Comparison of ENCODE assay signal across 8 mouse cellular contexts in genomic region chr2:181578790-181579618, GRCm38 (mm10). TPM values are rescaled to one million over a fixed set of nuclear protein-coding genes. Genes with fewer than 3 reads are reported as not detected.
DNase-seq lines count a peak whose midpoint lies in the region; ATAC-seq and TF ChIP-seq lines count a peak whose summit lies in the region.

No protein-coding gene starts in this region.

- ATAC-seq in hindbrain, embryonic 13.5 days (ENCODE audit: low FRiP score) = no peak
- no peak for ATAC-seq in liver, embryonic 13.5 days (ENCODE audit: low read depth)
- no peak for ATAC-seq in forebrain, postnatal 0 days

- peaks cover 21% of the 10 kb centered on the region for H3K36me3 ChIP-seq in hindbrain, embryonic 13.5 days
- peaks cover 18% of the 10 kb centered on the region for H3K36me3 ChIP-seq in hindbrain, embryonic 10.5 days
- H3K36me3 ChIP-seq in embryonic facial prominence, embryonic 10.5 days (replicated peaks) = peaks cover 23% of the 10 kb centered on the region
- H3K36me3 ChIP-seq in liver, embryonic 13.5 days = peaks cover 15% of the 10 kb centered on the region
- H3K36me3 ChIP-seq in forebrain, postnatal 0 days (ENCODE audit: insufficient read depth) = peaks cover 12% of the 10 kb centered on the region

- peak; percentile 7 for DNase-seq in adrenal gland, postnatal 14 days
- DNase-seq in adrenal gland, adult 8-10 months = no peak
- no peak for DNase-seq in hindbrain, embryonic 10.5 days (ENCODE audit: low spot score)
- DNase-seq in embryonic facial prominence, embryonic 10.5 days (ENCODE audit: low spot score) = peak; percentile 8
- peak; percentile 1 for DNase-seq in liver, embryonic 13.5 days
- DNase-seq in layer of hippocampus, adult 8-10 months (ENCODE audit: low spot score in 2 of 2) = no peak
- DNase-seq in forebrain, postnatal 0 days = no peak

- H3K27me3 ChIP-seq in hindbrain, embryonic 13.5 days = no peaks in the 10 kb centered on the region
- H3K27me3 ChIP-seq in hindbrain, embryonic 10.5 days (ENCODE audit: insufficient read depth, poor library complexity, severe bottlenecking) = no peaks in the 10 kb centered on the region
- H3K27me3 ChIP-seq in embryonic facial prominence, embryonic 10.5 days (replicated peaks; ENCODE audit: low read depth, poor library complexity, severe bottlenecking) = no peaks in the 10 kb centered on the region
- H3K27me3 ChIP-seq in liver, embryonic 13.5 days = no peaks in the 10 kb centered on the region
- no peaks in the 10 kb centered on the region for H3K27me3 ChIP-seq in forebrain, postnatal 0 days (ENCODE audit: insufficient read depth, low read length)

- no peak for TF ChIP-seq CTCF in forebrain, postnatal 0 days (IDR thresholded peaks at IDR 0.05; ENCODE audit: low read depth)

- H3K4me1 ChIP-seq in hindbrain, embryonic 13.5 days (replicated peaks) = peaks cover 56% of the 10 kb centered on the region
- H3K4me1 ChIP-seq in hindbrain, embryonic 10.5 days (replicated peaks) = peaks cover 31% of the 10 kb centered on the region
- peaks cover 30% of the 10 kb centered on the region for H3K4me1 ChIP-seq in embryonic facial prominence, embryonic 10.5 days
- H3K4me1 ChIP-seq in liver, embryonic 13.5 days (replicated peaks) = peaks cover 91% of the 10 kb centered on the region
- H3K4me1 ChIP-seq in forebrain, postnatal 0 days (ENCODE audit: insufficient read depth) = peaks cover 9% of the 10 kb centered on the region; the same call in 1 of the 2 replicates

- peak overlapping the region; percentile 47; the same call in 1 of the 2 replicates for H3K9ac ChIP-seq in hindbrain, embryonic 13.5 days
- H3K9ac ChIP-seq in liver, embryonic 13.5 days = peak overlapping the region; percentile 90
- no peak overlapping the region for H3K9ac ChIP-seq in forebrain, postnatal 0 days

- WGBS in hindbrain, embryonic 13.5 days = 83% methylated on average over 5 of the region's 5 CpGs
- 74% methylated on average over 5 of the region's 5 CpGs for WGBS in hindbrain, embryonic 10.5 days
- WGBS in embryonic facial prominence, embryonic 10.5 days = 63% methylated on average over 5 of the region's 5 CpGs
- WGBS in liver, embryonic 13.5 days (ENCODE audit: insufficient replicate concordance) = 54% methylated on average over 5 of the region's 5 CpGs
- 82% methylated on average over 5 of the region's 5 CpGs for WGBS in forebrain, postnatal 0 days

- H3K4me2 ChIP-seq in hindbrain, embryonic 13.5 days = no peak overlapping the region
- peak overlapping the region; percentile 97 for H3K4me2 ChIP-seq in liver, embryonic 13.5 days
- no peak overlapping the region for H3K4me2 ChIP-seq in forebrain, postnatal 0 days (ENCODE audit: low read depth)

- no peak overlapping the region for H3K4me3 ChIP-seq in hindbrain, embryonic 13.5 days
- no peak overlapping the region for H3K4me3 ChIP-seq in hindbrain, embryonic 10.5 days
- no peak overlapping the region; the same call in 1 of the 2 replicates for H3K4me3 ChIP-seq in embryonic facial prominence, embryonic 10.5 days
- peak overlapping the region; percentile 14; the same call in 1 of the 2 replicates for H3K4me3 ChIP-seq in liver, embryonic 13.5 days (replicated peaks)
- H3K4me3 ChIP-seq in forebrain, postnatal 0 days (ENCODE audit: low read depth, low read length) = no peak overlapping the region

- H3K27ac ChIP-seq in hindbrain, embryonic 13.5 days = no peak overlapping the region
- no peak overlapping the region for H3K27ac ChIP-seq in hindbrain, embryonic 10.5 days
- no peak overlapping the region for H3K27ac ChIP-seq in embryonic facial prominence, embryonic 10.5 days (replicated peaks)
- H3K27ac ChIP-seq in liver, embryonic 13.5 days = peak overlapping the region; percentile 85
- H3K27ac ChIP-seq in forebrain, postnatal 0 days (ENCODE audit: low read depth, low read length) = no peak overlapping the region

- no peaks in the 10 kb centered on the region for H3K9me3 ChIP-seq in hindbrain, embryonic 13.5 days
- no peaks in the 10 kb centered on the region for H3K9me3 ChIP-seq in hindbrain, embryonic 10.5 days
- no peaks in the 10 kb centered on the region for H3K9me3 ChIP-seq in embryonic facial prominence, embryonic 10.5 days
- no peaks in the 10 kb centered on the region for H3K9me3 ChIP-seq in liver, embryonic 13.5 days (replicated peaks)
- H3K9me3 ChIP-seq in forebrain, postnatal 0 days (ENCODE audit: low read length) = no peaks in the 10 kb centered on the region

RNA-seq across cellular contexts. Expression of gene Uckl1, which starts 5.7 kb away (rescaled TPM):
- 68.8 and 77.5 TPM in 2 replicates for total RNA-seq in adrenal gland, postnatal 14 days (2021)
- total RNA-seq in adrenal gland, adult 8-10 months (2022) = 100 to 1,000 TPM in 3 of 4 experiments, 10 to 100 TPM in 1; 94.3 to 171 (median 118) TPM
- 61.3 and 67.1 TPM in 2 replicates for polyA plus RNA-seq in hindbrain, embryonic 13.5 days (2015; fragmentation: Nextera tagmentation; extraction: Ambion mirVana)
- polyA plus RNA-seq in hindbrain, embryonic 10.5 days (2016; fragmentation: Nextera tagmentation; extraction: Ambion mirVana) = 52.9 and 56.8 TPM in 2 replicates
- polyA plus RNA-seq in embryonic facial prominence, embryonic 10.5 days (2016; fragmentation: Nextera tagmentation; extraction: Ambion mirVana) = 41.1 and 41.3 TPM in 2 replicates
- 19.8 and 22.1 TPM in 2 replicates for polyA plus RNA-seq in liver, embryonic 13.5 days (2015; fragmentation: Nextera tagmentation; extraction: Ambion mirVana)
- total RNA-seq in layer of hippocampus, adult 8-10 months (2022) = 10 to 100 TPM; 69.9 to 90.4 (median 73.4) TPM
- total RNA-seq in forebrain, postnatal 0 days (2014; rRNA removed) = 55.8 and 59.1 TPM in 2 replicates
- 42.7 and 43.0 TPM in 2 replicates for polyA plus RNA-seq in forebrain, postnatal 0 days (2015; fragmentation: Nextera tagmentation; extraction: Ambion mirVana)

RNA-seq across cellular contexts. Expression of gene Prpf6, which starts 12.7 kb away (rescaled TPM):
- 59.4 and 60.0 TPM in 2 replicates for total RNA-seq in adrenal gland, postnatal 14 days (2021)
- 10 to 100 TPM; 69.0 to 85.2 (median 76.4) TPM for total RNA-seq in adrenal gland, adult 8-10 months (2022)
- polyA plus RNA-seq in hindbrain, embryonic 13.5 days (2015; fragmentation: Nextera tagmentation; extraction: Ambion mirVana) = 63.7 and 67.7 TPM in 2 replicates
- 65.0 and 77.1 TPM in 2 replicates for polyA plus RNA-seq in hindbrain, embryonic 10.5 days (2016; fragmentation: Nextera tagmentation; extraction: Ambion mirVana)
- 77.2 and 82.6 TPM in 2 replicates for polyA plus RNA-seq in embryonic facial prominence, embryonic 10.5 days (2016; fragmentation: Nextera tagmentation; extraction: Ambion mirVana)
- polyA plus RNA-seq in liver, embryonic 13.5 days (2015; fragmentation: Nextera tagmentation; extraction: Ambion mirVana) = 33.6 and 37.3 TPM in 2 replicates
- total RNA-seq in layer of hippocampus, adult 8-10 months (2022) = 10 to 100 TPM; 59.5 to 63.3 (median 59.8) TPM
- total RNA-seq in forebrain, postnatal 0 days (2014; rRNA removed) = 45.8 and 49.6 TPM in 2 replicates
- polyA plus RNA-seq in forebrain, postnatal 0 days (2015; fragmentation: Nextera tagmentation; extraction: Ambion mirVana) = 43.7 and 46.5 TPM in 2 replicates

RNA-seq across cellular contexts. Expression of gene Zfp512b, which starts 13.6 kb away (rescaled TPM):
- total RNA-seq in adrenal gland, postnatal 14 days (2021) = 57.3 and 67.7 TPM in 2 replicates
- 100 to 1,000 TPM in 2 of 4 experiments, 10 to 100 TPM in 2; 52.3 to 113 (median 89.3) TPM for total RNA-seq in adrenal gland, adult 8-10 months (2022)
- polyA plus RNA-seq in hindbrain, embryonic 13.5 days (2015; fragmentation: Nextera tagmentation; extraction: Ambion mirVana) = 68.0 and 74.1 TPM in 2 replicates
- polyA plus RNA-seq in hindbrain, embryonic 10.5 days (2016; fragmentation: Nextera tagmentation; extraction: Ambion mirVana) = 36.9 and 45.4 TPM in 2 replicates
- 56.0 and 59.1 TPM in 2 replicates for polyA plus RNA-seq in embryonic facial prominence, embryonic 10.5 days (2016; fragmentation: Nextera tagmentation; extraction: Ambion mirVana)
- 8.4 and 9.0 TPM in 2 replicates for polyA plus RNA-seq in liver, embryonic 13.5 days (2015; fragmentation: Nextera tagmentation; extraction: Ambion mirVana)
- 100 to 1,000 TPM in 1 of 4 experiments, 10 to 100 TPM in 3; 89.3 to 104 (median 93.8) TPM for total RNA-seq in layer of hippocampus, adult 8-10 months (2022)
- total RNA-seq in forebrain, postnatal 0 days (2014; rRNA removed) = 74.6 and 75.6 TPM in 2 replicates
- 44.7 and 62.3 TPM in 2 replicates for polyA plus RNA-seq in forebrain, postnatal 0 days (2015; fragmentation: Nextera tagmentation; extraction: Ambion mirVana)

RNA-seq across cellular contexts. Expression of gene Samd10, which starts 20.0 kb away (rescaled TPM):
- 8.5 and 11.8 TPM in 2 replicates for total RNA-seq in adrenal gland, postnatal 14 days (2021)
- total RNA-seq in adrenal gland, adult 8-10 months (2022) = 10 to 100 TPM; 16.1 to 33.3 (median 21.8) TPM
- polyA plus RNA-seq in hindbrain, embryonic 13.5 days (2015; fragmentation: Nextera tagmentation; extraction: Ambion mirVana) = 169 and 175 TPM in 2 replicates
- 36.1 and 72.6 TPM in 2 replicates for polyA plus RNA-seq in hindbrain, embryonic 10.5 days (2016; fragmentation: Nextera tagmentation; extraction: Ambion mirVana)
- 24.9 and 25.5 TPM in 2 replicates for polyA plus RNA-seq in embryonic facial prominence, embryonic 10.5 days (2016; fragmentation: Nextera tagmentation; extraction: Ambion mirVana)
- 2.2 and 2.4 TPM in 2 replicates for polyA plus RNA-seq in liver, embryonic 13.5 days (2015; fragmentation: Nextera tagmentation; extraction: Ambion mirVana)
- 10 to 100 TPM; 14.1 to 17.8 (median 16.2) TPM for total RNA-seq in layer of hippocampus, adult 8-10 months (2022)
- total RNA-seq in forebrain, postnatal 0 days (2014; rRNA removed) = 64.9 and 85.6 TPM in 2 replicates
- 82.6 and 108 TPM in 2 replicates for polyA plus RNA-seq in forebrain, postnatal 0 days (2015; fragmentation: Nextera tagmentation; extraction: Ambion mirVana)

RNA-seq across cellular contexts. Expression of gene Dnajc5, which starts 58.7 kb away (rescaled TPM):
- 77.3 and 89.9 TPM in 2 replicates for total RNA-seq in adrenal gland, postnatal 14 days (2021)
- 100 to 1,000 TPM; 105 to 115 (median 108) TPM for total RNA-seq in adrenal gland, adult 8-10 months (2022)
- 206 and 217 TPM in 2 replicates for polyA plus RNA-seq in hindbrain, embryonic 13.5 days (2015; fragmentation: Nextera tagmentation; extraction: Ambion mirVana)
- polyA plus RNA-seq in hindbrain, embryonic 10.5 days (2016; fragmentation: Nextera tagmentation; extraction: Ambion mirVana) = 101 and 108 TPM in 2 replicates
- polyA plus RNA-seq in embryonic facial prominence, embryonic 10.5 days (2016; fragmentation: Nextera tagmentation; extraction: Ambion mirVana) = 93.3 and 93.4 TPM in 2 replicates
- 29.6 and 35.7 TPM in 2 replicates for polyA plus RNA-seq in liver, embryonic 13.5 days (2015; fragmentation: Nextera tagmentation; extraction: Ambion mirVana)
- 100 to 1,000 TPM; 243 to 289 (median 265) TPM for total RNA-seq in layer of hippocampus, adult 8-10 months (2022)
- 252 and 369 TPM in 2 replicates for total RNA-seq in forebrain, postnatal 0 days (2014; rRNA removed)
- 207 and 270 TPM in 2 replicates for polyA plus RNA-seq in forebrain, postnatal 0 days (2015; fragmentation: Nextera tagmentation; extraction: Ambion mirVana)

Comparison
In these comparisons a context has a peak if more than half of its experiments do, and no peak if none do; other contexts are left out.
1. DNase-seq: peak in adrenal gland, postnatal 14 days (single experiment), embryonic facial prominence, embryonic 10.5 days (single experiment) and liver, embryonic 13.5 days (single experiment); none in adrenal gland, adult 8-10 months (single experiment), hindbrain, embryonic 10.5 days (single experiment), layer of hippocampus, adult 8-10 months (0 of 2) and forebrain, postnatal 0 days (single experiment).